Mouse (Mus musculus) hindbrain, embryonic 16.5 days (tissue): ENCODE measurements around the gene BC024978. TPM values are rescaled to one million over a fixed set of nuclear protein-coding genes. Genes with fewer than 3 reads are reported as not detected.

ENCODE experiments used
- ATAC-seq: fragments of 200-750 bp; cut with Nextera tagmentation; 2 replicates; pipeline ENCODE4 v1.8.0; 2017; ENCODE audit warnings: moderate TSS enrichment, moderate library complexity
- H3K27ac ChIP-seq: fragments of 300-500 bp; sonication (generic); 2 replicates; pipeline ENCODE4 v1.5.1; 2014; ENCODE audit warnings: low read depth, mild to moderate bottlenecking, control low read depth, low read length, moderate library complexity
- H3K27me3 ChIP-seq: fragments of 300-500 bp; sonication (generic); replicated peaks from 2 replicates; pipeline ENCODE4 v1.6.1; 2014; ENCODE audit warnings: low read length; ENCODE audit not compliant: control insufficient read depth, insufficient read depth
- H3K36me3 ChIP-seq: fragments of 300-500 bp; sonication (generic); 2 replicates; pipeline ENCODE4 v1.6.1; 2014; ENCODE audit warnings: mild to moderate bottlenecking, low read length, moderate library complexity, mixed read lengths; ENCODE audit not compliant: control insufficient read depth, insufficient read depth
- H3K4me1 ChIP-seq: fragments of 300-500 bp; sonication (generic); 2 replicates; pipeline ENCODE4 v1.6.1; 2014; ENCODE audit warnings: low read depth, low read length; ENCODE audit not compliant: control insufficient read depth, insufficient read depth
- H3K4me2 ChIP-seq: fragments of 300-500 bp; sonication (generic); 2 replicates; pipeline ENCODE4 v1.6.1; 2014; ENCODE audit warnings: mild to moderate bottlenecking, low read length, control low read depth, moderate library complexity
- H3K4me3 ChIP-seq: fragments of 300-500 bp; sonication (generic); 2 replicates; pipeline ENCODE4 v1.5.1; 2014; ENCODE audit warnings: mild to moderate bottlenecking, low read length, control low read depth, moderate library complexity
- H3K9ac ChIP-seq: fragments of 300-500 bp; sonication (generic); 2 replicates; pipeline ENCODE4 v1.6.1; 2014; ENCODE audit warnings: low read depth, mild to moderate bottlenecking, control low read depth, low read length, moderate library complexity
- H3K9me3 ChIP-seq: fragments of 300-500 bp; sonication (generic); 2 replicates; pipeline ENCODE4 v1.6.1; 2014; ENCODE audit warnings: mild to moderate bottlenecking, low read length, moderate library complexity; ENCODE audit not compliant: control insufficient read depth
- WGBS: fragments of 180-500 bp; shearing (Covaris S2); extraction: QIAGEN DNeasy Blood & Tissue Kit; methylation state at CpG from one replicate; pipeline ENCODE4 v1.1.7; 2014; 5-methylcytosine and 5-hydroxymethylcytosine counted together
- polyA plus RNA-seq: library from polyadenylated mRNA; unstranded; fragments of >200 nt; fragmentation: Nextera tagmentation; extraction: Ambion mirVana; gene quantifications from 2 replicates; pipeline ENCODE4 v1.2.1, GENCODE M21; 2015

Gene BC024978
- polyA plus RNA-seq, 1 experiment from 2014 or later, result 2.7 TPM

- 92% methylated on average over 3 of the region's 3 CpGs for WGBS
- H3K9me3 ChIP-seq, result no peaks in the 10 kb centered on the region
- H3K27me3 ChIP-seq, result no peaks in the 10 kb centered on the region
- H3K4me3 ChIP-seq, result no peak overlapping the region
- peaks cover 9% of the 10 kb centered on the region for H3K4me1 ChIP-seq
- H3K36me3 ChIP-seq, result peaks cover 14% of the 10 kb centered on the region
- H3K4me2 ChIP-seq, result no peak overlapping the region
- ATAC-seq, result no peak
- H3K27ac ChIP-seq, result no peak overlapping the region
- no peak overlapping the region for H3K9ac ChIP-seq
Measured at GRCm38 (mm10) chr7:27170981-27171380, 24.6 kb upstream of the BC024978 start.

- Histone ChIP-seq H3K4me3 (no peak overlapping the region), H3K4me2 (no peak overlapping the region), H3K4me1 (peaks cover 9% of the 10 kb centered on the region), H3K9ac (no peak overlapping the region), H3K9me3 (no peaks in the 10 kb centered on the region), H3K36me3 (peaks cover 14% of the 10 kb centered on the region), H3K27me3 (no peaks in the 10 kb centered on the region), H3K27ac (no peak overlapping the region)
- ATAC-seq, result no peak
- 97% methylated on average over 12 of the region's 15 CpGs for WGBS
Measured at GRCm38 (mm10) chr7:27174496-27174895, 21.1 kb upstream of the BC024978 start.

DNA sequence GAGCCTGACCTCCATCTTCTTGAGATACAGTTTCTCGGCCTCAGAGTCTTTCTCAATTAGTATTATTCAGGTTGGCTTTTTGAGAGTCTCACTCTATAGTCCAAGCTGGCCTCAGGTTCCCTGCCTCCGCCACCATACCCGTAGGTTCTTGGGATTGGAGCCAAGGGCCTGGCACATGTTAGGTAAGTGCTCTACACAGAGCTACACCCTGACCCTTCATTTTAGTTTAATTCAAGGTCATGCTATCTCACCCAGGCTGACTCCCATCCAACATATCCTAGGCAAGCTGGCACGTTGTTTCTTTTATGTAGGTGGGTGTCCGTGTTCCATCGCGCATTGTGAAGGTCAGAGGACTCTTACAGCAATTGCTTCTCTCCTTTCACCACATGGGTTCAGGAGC lies 20.7 kb upstream of the BC024978 start:
- ATAC-seq, result no peak
- no peaks in the 10 kb centered on the region for H3K27me3 ChIP-seq
- H3K4me2 ChIP-seq, result no peak overlapping the region
- no peak overlapping the region for H3K27ac ChIP-seq
- H3K9ac ChIP-seq, result no peak overlapping the region
- WGBS, result 95% methylated on average over 7 of the region's 7 CpGs
- H3K36me3 ChIP-seq, result peaks cover 14% of the 10 kb centered on the region
- no peaks in the 10 kb centered on the region for H3K9me3 ChIP-seq
- H3K4me3 ChIP-seq, result no peak overlapping the region
- peaks cover 9% of the 10 kb centered on the region for H3K4me1 ChIP-seq

DNA sequence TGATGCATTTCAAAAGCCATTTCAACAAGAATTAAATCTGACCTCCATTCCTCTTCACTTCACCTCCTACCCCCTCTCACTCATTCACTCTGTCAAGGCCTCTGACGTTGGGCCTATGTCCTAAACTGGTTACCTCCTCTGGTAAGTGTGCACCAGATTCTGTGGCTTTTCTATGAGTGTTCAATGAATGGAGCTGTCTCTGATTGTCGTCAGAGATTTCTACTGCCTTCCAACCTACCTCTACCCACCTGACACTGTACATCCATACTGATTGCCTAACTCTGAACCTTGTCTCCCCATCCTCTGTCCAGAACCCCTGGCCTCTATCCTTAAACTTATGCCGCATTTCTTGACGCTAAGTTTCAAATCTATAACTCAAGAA lies 17.6 kb upstream of the BC024978 start:
- no peaks in the 10 kb centered on the region for H3K27me3 ChIP-seq
- peaks cover 7% of the 10 kb centered on the region; the same call in 1 of the 2 replicates for H3K36me3 ChIP-seq
- peak overlapping the region; percentile 79 for H3K9ac ChIP-seq
- H3K27ac ChIP-seq, result peak overlapping the region; percentile 95
- no peaks in the 10 kb centered on the region for H3K9me3 ChIP-seq
- peak overlapping the region; percentile 56 for H3K4me2 ChIP-seq
- no peak for ATAC-seq
- 21% methylated on average over 4 of the region's 4 CpGs for WGBS
- peak overlapping the region; percentile 77 for H3K4me3 ChIP-seq
- peaks cover 9% of the 10 kb centered on the region for H3K4me1 ChIP-seq

DNA sequence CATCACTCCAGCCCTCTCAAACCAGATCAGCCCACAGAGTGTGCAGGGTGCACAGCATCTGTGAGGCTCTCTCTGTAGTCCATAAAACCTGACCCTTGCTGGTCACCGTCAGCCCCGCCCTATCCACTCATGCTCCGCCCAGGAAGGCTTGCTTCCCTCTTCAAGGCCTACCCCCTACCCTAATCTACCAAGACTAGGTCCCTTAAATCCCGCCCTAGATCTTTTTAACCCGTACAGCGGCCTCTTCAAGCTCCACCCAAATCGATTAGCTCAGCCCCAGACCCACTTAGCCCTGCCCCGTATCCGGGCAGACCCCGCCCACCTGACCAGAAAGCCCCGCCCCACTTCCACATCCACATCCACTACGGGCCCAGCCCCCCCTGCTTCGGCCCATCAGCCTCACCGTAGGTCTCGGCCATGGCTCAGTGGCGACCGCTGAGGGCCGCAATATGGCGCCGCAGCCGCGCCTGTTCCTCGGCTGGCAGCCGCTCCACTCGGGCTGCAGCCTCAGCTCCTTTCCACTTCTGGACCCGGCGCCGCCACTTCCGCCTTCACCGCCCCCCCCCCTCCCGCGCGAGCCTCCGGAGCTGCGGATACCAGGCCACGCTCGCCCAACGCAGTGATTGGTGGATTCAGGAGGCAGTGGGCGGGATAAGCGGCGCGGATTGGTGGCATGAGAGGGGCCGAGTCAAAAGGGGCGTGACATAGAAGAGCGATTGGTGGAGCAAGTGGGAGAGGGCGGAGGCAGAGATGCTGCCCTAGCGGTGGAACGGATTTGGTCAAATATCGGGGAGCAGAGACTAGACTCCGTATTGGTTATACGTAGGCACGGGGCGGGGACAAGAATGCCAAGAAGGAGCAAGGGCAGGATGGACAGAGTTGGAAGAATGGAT lies 17.0 kb upstream of the BC024978 start, which contains the start of gene Rab4b:
Gene Rab4b (minus strand): TSS at position 573 of the 893 bp plus-strand sequence.
- Histone ChIP-seq H3K4me3 (peak within 1 kb of the TSS; percentile 77), H3K27ac (peak within 1 kb of the TSS; percentile 95), H3K4me1 (peaks cover 9% of the 10 kb centered on the region), H3K27me3 (no peaks in the 10 kb centered on the region), H3K4me2 (peak within 1 kb of the TSS; percentile 56), H3K36me3 (peaks cover 7% of the 10 kb centered on the region; the same call in 1 of the 2 replicates), H3K9ac (peak within 1 kb of the TSS; percentile 79), H3K9me3 (no peaks in the 10 kb centered on the region)
- peak; percentile 98 for ATAC-seq
- WGBS, result under 1% methylated on average over 46 of the region's 53 CpGs

DNA sequence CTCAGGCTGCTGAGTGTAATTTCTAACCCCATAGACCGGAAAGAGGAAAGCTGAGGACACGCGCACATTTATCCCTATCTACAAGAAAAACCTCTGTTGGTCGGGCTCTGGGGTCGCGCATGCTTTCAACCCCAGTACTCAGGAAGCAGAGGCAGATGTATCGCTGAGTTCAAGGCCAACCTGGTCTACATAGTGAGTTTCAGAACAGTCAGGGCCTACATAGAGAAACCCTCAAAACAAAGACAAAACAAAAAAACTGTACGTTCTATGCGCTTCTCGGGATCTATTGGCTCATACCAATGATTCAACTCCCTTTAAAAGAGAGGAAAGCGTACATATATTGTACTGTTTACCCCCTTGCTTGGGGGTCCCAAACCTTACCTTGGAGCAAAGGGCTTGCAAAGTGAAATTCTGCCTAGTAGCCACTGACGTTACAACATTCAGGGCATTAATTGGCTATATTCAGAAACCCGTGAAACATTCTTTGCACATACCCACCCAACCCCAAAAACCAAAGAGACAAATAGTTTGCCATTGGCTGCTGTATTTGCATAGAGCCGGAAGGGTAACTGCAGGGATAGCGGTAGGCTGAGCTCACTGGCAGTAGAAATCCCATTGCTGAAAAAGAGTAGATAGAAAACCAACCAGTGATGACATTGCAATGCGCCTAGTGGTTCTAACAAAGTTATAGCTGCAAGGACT lies 16.2 kb upstream of the BC024978 start:
- Histone ChIP-seq H3K9me3 (no peaks in the 10 kb centered on the region), H3K36me3 (peaks cover 6% of the 10 kb centered on the region), H3K4me3 (peak overlapping the region; percentile 77), H3K4me2 (peak overlapping the region; percentile 54), H3K9ac (peak overlapping the region; percentile 53; the same call in 1 of the 2 replicates), H3K27ac (peak overlapping the region; percentile 81), H3K4me1 (peaks cover 9% of the 10 kb centered on the region), H3K27me3 (no peaks in the 10 kb centered on the region)
- no peak; the same call in 1 of the 2 replicates for ATAC-seq
- WGBS, result 47% methylated on average over 16 of the region's 16 CpGs

GRCm38 (mm10) chr7:27180036-27180435 lies 15.5 kb upstream of the BC024978 start:
- Histone ChIP-seq H3K27me3 (no peaks in the 10 kb centered on the region), H3K4me2 (peak overlapping the region; percentile 54; the same call in 1 of the 2 replicates), H3K9ac (no peak overlapping the region), H3K27ac (0 out of 2 replicates have a peak overlapping the region, but pooled peaks have one; percentile 55), H3K9me3 (no peaks in the 10 kb centered on the region), H3K4me3 (no peak overlapping the region), H3K36me3 (peaks cover 9% of the 10 kb centered on the region), H3K4me1 (peaks cover 9% of the 10 kb centered on the region)
- WGBS, result 32% methylated on average over 5 of the region's 5 CpGs
- ATAC-seq, result no peak

DNA sequence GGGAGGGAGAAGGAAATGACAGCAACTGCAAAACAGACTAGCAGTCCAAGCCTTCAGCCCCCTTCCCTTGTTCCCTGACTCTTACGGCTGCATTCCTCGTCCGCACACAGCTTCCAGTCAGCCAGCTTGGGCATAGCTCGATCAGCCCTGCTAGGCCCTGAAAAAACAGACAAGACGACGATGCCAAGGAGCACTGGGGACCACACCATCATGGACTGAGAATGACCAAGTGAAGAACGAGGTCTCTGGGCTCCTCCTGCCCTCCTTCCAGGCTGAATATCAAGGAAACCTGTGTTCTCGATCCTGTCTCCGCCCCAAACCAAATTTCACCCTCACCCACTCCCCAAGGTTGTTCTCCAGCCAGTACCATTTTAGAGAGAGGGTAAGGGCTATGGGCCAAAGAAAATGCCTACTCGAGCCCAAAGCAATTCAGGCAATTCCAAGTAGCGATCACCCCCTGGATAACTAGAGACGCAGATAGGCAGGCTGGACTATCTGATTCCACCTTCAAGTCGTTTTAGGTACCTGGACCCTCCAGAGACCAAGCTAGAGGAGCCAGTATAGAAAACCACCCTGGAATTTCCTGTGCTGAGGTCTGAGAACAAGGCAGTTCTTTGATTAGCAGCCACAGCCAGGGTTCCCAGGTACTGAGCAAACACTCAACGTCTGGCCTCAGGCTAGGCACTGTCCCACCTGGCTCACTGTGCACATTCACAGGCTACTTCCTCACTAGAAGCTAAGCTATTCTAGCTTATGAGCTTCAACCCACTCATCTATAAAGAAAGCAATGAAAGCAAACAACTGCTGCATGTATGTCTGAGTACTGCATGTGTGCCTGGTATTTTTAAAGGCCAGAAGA lies 14.5 kb upstream of the BC024978 start, which contains the start of the genes Gm21983 and Mia:
Gene Gm21983 (minus strand): TSS at position 250 of the 859 bp plus-strand sequence.
Gene Mia (minus strand): TSS at position 321 of the 859 bp plus-strand sequence.
- Histone ChIP-seq H3K27ac (peak within 1 kb of the TSS; percentile 55; the same call in 1 of the 2 replicates), H3K9ac (no peak within 1 kb of the TSS), H3K4me3 (no peak within 1 kb of the TSS), H3K4me1 (peaks cover 9% of the 10 kb centered on the region), H3K36me3 (peaks cover 19% of the 10 kb centered on the region), H3K4me2 (peak within 1 kb of the TSS; percentile 54; the same call in 1 of the 2 replicates), H3K9me3 (no peaks in the 10 kb centered on the region), H3K27me3 (no peaks in the 10 kb centered on the region)
- no peak for ATAC-seq
- 65% methylated on average over 14 of the region's 14 CpGs for WGBS
